Mouse (Mus musculus) embryo, embryonic 9.5 days (tissue): ENCODE measurements at regions not wholly inside any gene's neighbourhood (a gene's known extent, or its start where the extent isn't known, plus 50 kb on each side); places are given as distances from the start of the nearest gene placed in this dataset.

Source experiments
- DNase-seq: peaks from one replicate; pipeline ENCODE4 v3.0.0-alpha.2; 2017; ENCODE audit errors: extremely low spot score

DNA sequence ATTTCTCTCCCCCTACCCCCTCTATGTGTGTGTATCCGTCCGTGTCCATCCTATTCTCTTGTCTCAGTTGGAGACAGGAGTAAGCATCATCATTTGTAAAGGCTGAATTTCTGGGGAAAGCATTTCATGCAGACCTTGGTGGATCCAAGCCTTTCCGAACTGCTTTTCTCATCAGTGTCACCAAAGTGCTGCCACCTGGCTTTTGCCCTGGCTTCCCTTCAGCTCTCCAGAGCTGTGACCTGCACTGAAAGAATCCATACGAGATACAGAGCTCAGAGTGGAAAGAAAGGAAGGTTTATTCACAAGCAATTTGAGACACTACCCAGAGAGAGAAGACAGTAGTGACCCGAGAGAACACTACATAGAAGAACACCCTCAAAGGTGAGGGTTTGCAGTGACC is 248.1 kb downstream of the Cxcl12 start:
- no peak for DNase-seq

DNA sequence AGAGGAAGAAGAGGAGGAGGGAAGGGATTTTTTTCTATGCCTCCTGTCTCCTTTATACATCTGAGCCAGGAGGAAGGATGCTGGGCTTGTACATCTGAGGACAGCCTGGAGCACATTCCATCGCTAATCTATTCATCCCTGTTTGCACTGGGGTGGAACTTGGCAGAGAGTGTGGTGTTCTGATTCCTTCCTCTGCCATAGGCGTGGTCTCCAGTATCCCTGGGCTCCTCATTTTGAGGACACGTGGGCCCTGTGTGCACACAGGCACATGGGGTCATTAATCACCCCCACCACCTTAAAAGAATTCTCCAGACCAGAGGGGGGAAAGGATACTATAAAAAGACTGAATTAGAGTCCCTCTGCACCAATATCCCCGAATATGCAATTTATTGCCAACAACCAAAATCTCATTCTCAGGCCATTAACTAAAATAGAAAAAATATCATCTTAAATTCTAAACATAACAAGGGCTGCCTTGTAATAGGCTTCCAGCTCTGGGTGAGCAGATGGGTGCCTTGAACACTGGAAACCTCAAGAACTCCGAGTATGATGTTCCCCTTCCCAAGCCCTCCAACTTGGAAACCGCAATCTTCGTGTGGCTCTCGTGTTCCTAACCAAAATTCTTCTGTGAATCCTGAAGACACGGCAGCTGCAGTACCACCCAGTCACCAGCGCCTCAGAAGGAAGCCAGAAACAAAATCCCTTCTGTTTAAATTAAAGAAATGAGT is 254.7 kb downstream of the Cxcl12 start:
- DNase-seq, result no peak

DNA sequence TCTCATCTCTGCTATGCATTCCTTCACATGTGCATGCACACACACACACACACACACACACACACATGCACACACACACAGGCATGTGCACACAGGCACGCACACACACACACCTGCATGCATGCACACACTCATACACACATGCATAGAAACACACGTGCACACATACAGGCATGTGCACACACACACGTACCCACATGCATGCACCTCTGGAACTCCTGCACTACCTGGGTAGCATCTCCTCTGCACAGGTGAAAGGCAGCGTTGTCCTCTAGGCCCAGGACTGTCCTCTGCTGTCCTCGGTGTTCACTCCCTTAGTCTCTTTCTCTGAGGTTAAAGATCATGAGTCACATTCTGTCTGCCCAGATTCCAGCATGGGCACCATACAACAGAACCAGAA is 258.0 kb downstream of the Cxcl12 start:
- no peak for DNase-seq

DNA sequence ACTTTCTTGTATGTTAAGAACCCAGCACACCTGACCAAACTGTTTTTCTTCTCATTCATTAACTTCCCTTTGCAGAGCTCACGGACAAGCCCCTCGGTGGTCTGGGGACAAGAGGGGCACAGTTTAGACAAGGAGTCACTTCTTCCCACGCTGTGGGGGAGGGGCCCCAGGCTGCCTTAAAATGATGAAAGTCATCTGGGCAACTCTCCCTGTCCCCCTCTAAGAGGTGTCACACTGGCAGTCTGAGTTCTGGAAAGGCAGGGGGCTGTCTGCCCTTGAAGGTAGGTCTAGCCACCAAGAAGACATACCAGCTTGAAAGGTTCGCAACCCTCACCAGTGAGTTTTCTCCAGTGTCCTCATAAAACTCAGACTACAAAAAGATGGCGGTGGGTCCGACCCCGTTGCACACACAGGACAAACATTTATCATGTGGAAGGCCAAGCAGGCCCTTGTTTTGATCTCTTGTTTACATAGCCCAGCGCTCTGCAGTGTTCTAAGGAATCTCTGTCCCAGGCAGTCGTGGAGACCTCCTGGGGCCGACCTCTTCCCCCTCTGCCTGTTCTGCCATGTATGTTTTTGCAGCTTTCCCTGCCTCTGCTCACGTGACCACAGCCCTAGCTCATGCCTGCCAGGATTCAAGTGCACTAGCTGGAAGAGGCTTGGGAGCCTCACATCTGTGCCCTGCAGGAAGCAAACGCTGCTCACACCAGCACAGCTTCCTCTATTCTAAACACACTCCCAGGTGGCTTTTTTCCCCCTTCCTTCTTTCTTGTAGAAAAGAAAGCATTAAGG is 259.2 kb downstream of the Cxcl12 start:
- peak; percentile 64 for DNase-seq

DNA sequence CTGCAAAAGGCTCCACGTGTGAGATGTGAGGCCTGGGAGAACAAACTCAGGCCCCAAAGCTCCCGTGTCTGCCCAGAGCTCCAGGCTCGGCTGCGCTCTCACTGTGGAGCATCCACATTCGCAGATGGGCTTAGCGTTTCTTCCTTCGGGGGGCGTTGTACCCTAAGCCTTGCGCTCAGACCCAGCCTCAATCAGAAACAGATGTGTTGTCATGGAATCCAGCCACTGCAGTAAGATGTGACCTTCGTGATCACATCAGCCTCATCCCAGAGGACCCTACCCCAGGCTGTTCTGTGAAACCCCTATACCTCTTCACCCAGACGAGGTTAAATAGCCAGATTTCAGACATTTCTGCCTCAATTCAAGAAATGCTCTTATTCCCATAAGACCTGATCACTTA is 260.1 kb downstream of the Cxcl12 start:
- DNase-seq, result peak; percentile 53

DNA sequence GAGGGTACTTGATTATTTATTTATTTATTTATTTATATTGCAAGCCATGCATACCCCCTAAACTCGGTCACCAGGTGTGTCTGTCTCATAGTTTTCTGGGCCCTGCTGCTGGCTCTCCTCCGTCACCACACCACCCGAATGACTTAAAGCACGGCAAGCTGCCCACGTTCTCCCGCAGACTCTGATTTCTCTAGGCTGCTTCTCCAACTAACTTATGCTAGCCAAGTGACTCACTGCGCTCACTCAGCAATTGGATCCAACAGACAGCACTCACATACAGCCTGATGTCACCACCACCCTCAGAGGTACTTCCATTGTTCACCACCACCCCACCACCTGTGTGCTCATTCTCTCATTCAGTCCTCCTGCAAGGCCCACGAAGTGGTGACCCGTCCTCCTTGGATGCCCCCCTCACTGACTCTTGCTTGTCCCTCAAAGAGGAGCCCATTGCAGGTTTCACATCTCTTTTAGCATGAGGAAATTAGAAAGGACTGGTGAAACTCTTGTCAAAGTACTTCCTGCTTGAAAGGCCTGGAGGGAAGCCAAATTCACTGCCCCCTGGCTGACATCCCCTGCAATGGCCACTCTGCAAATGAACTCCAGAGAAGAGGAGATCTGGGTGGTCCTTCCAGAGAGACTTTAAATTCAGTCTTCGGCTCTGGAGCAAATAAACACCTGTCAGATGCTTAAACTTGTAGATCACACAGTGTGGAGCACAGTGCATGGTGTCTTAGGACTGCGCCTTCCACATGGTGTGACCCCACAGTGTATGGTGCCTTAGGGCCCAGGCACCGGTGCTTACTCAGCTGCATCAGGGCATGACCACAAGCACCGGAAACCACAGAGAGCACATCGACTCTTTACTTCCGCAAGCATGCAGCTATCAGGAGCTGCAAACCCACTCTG is 262.8 kb downstream of the Cxcl12 start:
- no peak for DNase-seq

DNA sequence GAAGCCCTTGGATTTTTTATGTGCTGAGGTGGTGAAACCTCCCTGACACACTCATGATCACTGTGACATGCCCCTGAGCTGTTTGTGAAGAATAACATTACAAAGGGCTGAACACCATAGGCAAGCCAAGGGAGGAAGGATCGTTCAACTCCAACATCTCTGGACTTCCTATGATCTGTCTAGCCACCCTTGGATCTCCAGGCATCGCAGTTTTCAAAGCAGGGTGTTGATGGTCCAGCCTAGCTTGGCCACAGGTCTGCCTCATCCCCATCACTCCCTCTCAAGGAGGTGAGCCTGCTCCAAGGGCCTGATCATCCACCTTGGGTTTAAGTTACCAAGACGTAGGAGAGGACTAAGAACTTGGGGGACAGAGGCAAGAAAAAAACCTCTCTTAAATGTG is 268.5 kb downstream of the Cxcl12 start:
- DNase-seq, result no peak

DNA sequence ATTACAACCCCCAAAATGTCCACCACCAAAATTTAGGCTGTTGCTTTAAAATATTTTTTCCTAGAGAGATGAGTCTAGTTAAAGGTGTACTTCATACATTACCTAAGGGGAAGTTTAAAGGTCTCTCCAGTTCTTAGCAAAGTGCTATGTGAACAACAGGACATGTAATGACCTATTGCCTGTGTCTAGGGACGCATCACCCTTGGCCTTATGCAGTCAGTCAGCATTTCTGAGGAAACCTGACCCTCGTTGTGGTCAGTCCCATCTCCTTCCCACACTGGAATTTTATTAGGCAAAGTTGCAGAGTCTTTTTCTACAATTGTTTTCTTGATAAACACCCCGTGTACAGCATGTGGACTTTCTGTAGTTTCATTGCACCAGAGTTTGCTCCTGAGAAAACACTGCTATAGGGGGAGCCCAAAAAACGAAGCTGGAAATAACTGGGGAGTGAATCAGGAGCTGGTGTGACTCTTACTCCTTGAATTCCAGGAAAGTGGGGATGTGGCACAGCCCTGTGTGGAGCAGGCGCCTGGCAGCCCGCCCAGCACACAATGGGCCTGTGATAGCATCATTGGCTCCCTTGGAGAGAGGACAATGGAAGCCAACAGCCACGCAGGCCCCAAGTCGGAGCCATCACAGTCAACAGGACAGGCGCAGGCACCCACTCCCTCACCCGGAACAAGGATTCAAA is 269.2 kb downstream of the Cxcl12 start:
- no peak for DNase-seq

DNA sequence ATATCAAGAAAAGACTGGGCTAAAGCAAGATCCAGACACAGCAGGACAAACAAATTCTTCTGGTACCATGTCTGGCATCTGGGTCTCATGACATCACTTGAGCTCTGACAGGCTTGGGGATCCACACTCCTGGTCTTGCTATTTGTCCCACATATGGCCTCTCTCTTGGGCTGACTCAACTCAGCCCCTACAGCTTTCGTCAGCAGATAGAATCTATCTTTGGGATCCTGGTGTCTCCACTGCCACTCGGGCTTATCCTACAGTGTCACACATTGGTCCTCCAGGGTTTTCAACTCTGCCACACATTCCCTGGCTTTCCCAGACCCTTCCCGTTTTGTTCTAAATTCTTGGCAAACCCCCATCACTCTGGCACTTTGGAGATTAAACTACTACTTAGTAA is 280.3 kb downstream of the Cxcl12 start:
- DNase-seq, result no peak

DNA sequence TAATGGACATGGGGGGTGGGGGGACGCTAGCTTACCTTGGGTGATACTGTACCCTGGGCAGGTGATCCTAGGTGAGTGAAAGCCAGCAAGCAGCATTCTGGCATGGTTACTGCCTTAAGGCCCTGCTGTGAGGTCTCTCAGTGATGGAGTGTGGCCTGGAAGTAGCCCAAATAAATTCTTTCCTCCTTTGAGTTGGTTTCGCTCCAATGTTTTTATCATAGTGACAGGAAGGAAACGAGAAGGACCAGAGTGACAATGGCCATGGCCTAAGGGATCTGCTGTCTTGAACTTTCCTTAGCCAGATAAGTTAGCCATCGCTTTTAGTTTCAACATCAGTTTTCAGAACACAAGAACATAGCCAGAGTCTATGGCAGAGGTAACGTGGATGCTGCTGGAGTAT is 282.7 kb downstream of the Cxcl12 start:
- no peak for DNase-seq

DNA sequence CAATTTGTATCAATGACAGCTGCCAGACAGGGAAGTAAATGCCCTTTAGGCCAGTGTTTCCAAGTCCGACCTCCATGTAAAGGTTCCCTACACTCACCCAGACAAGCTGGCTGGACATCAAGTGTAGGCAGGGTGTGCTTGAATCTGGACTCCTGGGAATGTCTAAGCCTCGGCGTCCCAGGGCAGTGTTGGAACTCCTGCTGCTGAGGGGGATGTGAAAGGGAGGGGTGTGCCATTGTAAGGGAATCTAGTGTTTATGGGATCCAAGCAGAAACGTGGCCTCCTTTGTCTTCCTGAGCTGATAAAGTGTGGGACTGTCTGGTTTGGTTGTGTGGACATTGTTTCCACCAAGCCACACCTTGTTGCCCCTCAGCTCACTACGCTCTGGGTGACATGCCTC is 291.9 kb downstream of the Cxcl12 start:
- no peak for DNase-seq

DNA sequence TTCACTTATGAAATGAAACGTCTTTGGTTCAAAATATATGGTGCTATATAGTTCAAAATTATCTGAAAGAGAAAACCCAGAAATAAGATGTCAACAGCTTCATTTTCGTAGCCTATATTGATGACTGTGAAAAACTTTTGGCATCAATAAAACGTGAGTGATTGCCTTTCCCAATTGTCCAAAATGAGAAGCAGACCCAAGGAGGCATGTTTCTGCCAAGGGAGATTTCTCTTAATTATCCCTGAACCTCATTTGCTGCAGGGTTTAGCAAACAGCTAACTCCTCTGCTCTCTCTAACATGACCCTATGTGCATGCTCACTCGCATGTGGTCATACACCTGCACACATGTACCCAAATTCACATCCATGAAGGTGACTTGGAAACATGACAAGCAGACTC is 296.8 kb downstream of the Cxcl12 start:
- DNase-seq, result no peak

DNA sequence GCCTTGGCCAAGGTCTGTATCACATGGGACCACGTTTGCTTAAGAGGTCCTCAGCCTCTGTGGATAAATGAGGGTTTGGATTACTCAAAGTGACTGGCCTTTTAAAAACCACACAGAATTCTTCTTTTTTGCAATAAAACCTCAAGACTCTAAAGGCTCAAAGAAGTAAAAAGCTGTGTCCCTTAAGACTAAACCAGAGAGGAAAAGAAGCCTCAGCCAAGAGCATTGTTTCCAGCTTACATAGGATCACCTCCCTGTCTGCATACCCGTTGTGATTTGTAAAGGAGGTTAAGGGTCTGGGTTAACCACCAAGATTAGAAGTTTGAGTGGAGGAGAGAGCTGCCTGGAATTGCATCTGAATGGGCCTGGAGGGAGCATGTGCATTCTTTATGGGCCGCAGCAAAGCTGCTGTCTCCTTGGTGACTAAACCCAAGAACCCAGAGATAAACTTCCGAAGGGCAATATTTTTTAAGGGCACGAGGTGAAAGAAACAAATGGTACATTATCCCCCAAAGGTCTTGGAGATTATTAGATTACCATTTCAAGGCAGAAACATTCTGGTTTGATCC is 297.4 kb downstream of the Cxcl12 start:
- DNase-seq, result no peak

DNA sequence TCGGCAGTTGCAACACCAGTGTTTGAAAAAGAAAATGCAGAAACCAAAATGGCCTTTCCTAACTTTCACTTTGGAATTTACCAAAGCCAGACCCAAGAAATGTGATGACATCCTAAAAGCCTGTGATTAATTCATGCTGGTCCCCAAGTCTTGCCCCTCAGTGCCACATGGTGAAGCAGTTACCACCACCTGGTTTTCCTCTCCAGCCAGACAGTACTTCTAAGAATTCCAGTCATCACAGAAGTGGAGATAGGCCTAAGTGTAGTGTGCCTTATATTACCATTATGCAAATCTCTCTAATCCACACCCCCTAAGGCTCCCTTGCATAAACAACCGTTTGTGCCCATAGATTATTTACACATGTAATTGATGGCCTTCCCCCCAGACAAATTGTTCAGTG is 311.0 kb downstream of the Cxcl12 start:
- peak; percentile 34 for DNase-seq

DNA sequence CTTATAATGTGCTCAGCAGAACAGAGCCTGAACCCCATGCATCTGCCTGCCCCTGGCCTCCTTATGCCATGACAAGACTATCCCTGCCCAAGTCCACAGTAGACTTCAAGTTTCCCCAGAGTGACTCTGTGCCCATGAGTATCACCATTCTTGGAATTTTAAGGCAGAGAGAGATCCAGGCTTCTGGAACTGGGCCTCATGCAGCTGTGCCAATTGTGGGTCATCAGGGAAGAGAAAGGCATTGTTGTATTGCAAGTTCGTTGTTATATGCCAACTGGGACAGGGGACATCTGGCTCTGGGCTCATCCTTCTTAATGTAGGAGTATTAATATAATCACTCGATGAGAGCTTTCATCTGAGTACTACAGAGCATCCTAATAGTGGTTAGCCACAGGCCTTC is 312.1 kb downstream of the Cxcl12 start:
- no peak for DNase-seq

DNA sequence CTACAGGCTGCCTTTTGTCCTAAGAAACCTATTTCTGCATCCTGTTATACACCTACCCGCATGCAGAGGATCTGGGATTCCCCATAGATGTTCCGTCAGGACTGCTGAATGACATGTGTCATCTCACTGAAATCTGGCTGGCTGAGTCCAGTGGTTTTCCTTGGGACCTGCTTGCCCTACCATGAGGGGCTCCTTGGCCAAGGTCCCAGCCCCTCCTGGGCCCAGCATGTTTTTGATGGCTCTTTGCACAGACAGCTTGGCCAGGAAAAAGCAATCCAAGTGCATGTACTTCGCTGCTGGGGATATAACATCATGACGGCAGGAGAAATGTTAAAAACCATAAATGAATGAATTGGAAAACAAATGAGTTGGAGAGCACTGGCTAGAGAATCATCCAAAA is 320.8 kb downstream of the Cxcl12 start:
- DNase-seq, result no peak

DNA sequence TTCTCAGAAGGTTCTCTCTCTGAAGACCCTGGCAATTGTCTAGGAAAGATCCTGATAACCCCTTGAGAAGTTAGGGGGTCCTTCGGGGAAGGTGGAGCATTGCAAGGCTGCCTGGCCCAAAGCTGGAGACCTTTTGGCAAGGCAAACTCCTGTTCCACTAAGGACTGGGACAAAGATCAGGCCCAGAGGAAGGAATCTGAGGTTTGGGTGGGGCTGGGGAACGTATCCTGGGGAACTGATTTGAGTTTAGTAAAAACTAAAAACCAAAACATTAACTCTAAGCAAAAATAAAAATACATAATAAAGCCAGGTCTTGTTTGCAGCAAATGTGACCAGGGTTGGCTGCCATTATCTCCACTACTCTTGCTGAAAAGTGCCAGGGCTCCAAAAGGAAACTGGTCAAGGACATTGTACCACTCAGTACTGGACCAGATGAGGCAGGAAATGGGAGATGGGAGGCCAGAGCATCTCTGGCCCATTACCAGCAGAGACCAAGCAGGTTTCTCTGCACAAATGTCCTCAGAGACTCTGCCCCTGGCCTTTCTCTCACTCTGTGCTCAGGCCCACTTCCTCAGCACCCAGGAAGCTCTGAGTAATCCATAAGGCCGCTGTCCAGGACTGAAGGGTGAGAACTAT is 321.5 kb downstream of the Cxcl12 start:
- DNase-seq, result no peak

DNA sequence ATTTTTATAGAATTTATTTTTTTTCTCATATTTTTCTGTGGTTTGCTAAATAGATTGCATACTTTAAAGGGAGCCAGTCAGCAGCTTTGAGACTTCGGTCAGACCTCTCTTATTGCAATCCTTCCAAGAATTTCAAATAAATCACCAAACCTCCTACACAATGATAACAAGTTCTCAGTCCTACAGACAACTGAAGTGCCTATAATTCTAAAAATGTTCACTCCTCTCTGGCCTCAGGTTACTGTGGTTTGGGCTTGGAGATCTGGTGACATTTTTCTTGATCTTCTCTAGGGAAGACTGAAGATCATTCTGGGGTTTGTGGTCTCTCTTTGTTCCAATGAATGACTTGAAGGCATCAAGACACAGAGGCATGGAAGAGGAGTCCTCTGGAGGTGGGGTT is 326.6 kb downstream of the Cxcl12 start:
- DNase-seq, result no peak

DNA sequence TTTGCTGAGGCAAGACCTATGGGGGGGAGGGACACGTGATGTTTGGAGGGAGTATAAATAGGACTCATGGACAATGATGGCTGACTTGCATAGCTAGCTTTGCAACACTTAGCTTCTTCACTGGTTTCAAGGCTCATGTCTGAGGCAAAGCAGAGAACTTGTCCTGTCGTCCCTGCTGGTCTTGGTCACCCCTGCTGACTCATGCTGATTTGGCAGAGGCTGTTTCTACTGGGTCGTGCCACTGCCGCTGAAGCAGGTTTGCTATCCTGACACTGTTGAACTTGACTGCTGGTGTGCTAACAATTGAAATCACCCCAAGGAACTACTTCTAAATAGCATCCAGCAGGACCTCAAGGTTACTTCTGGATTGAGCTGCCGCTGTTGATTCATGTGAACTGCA is 329.0 kb downstream of the Cxcl12 start:
- no peak for DNase-seq

DNA sequence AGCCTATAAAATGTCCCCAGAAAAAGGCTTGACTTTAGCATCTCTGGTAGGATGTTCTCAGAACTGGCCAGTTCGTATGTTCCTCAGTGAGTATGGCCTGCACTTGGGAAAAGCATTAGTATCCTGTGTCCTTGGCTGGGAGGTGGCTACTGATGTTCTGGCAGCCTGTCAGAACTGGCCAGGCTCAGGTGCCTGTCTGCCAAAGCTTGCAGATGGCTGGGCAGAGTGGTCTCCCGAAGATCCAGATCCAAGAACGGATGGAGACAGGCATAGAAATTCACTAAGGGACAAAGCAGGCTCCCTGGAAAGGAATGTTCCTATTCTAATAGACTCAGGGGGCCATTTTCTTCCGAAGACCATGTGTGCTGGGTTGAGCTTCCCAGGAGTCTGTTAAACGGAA is 329.6 kb downstream of the Cxcl12 start:
- DNase-seq, result no peak

DNA sequence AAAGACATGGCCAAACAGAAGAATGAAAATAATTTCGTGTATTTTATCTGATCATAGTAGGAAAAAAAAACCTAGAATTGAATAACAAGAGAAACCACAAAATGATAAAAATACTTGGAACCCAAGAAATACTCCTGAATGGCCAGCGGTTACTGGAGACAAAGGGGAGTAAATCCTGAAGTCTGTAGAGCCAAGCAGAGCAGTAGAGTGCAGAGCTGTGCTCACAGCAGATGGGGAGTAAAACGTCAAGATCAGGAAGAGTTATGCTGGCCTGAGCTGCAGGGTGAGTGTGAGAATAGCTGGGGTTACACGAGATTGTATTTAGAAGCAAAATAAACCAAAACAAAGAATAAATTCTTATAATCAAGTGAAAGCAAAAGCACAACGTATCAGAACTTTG is 334.0 kb downstream of the Cxcl12 start:
- DNase-seq, result no peak
